Mouse (Mus musculus): ENCODE data around the gene Carnmt1.

The Carnmt1 gene

DNA sequence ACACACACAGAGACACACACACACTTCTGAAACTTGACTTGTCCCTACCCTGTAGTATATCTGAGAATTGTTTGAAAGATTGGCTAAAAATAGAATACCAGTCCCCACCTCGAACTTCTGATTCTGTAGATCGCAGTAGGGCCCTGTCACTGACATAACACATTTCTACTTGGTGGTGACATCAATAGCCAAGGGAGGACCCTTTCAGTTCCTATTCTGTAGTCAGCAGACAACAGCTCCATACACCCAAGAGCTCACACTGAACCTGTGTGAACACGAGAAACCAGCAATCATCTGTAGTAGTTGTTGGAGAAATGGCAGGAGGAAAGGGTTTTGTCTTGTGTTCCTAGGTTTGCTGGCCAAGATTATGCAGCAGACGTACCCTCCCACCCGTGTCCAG lies 15.6 kb upstream of the Carnmt1 start:
- no peak for DNase-seq

DNA sequence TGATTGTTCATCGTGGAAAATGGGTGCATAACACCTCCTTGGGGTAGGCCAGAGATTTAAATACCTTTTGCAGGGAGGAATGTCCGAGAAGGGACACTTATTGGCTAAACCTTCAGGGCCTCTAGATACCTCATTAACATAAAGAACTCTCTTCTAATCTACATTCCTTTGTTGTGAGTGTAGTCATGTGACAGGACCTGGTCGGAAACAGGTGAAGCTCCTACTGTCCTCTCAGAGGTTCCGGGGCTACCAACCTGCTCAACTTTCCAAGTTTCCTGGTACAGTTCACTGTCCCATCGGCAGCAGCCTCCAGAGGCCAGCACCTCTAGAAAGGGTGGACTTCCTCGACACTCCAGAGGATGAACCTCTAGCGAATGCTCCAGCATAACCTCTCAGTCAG lies 14.6 kb upstream of the Carnmt1 start:
- DNase-seq, result no peak

DNA sequence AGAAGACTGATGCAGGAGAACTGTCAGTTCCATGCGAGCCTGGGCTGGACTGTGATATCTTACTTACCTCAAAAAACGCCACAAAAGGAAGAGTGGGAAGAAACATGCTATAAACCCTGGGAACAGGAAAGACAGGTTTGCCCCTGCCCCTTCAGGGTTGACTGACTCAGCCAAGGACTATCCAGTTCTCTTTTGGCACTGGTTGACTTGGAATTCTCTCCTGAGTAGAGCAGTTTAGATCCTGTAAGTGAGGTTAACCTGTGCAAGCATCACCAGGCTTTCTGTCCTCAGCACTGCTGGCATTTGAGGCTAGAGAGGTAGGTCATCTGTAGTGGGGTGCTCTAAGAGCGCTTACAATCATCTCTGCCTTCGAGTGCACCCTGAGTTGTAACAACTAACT lies 12.1 kb upstream of the Carnmt1 start:
- DNase-seq, result no peak

DNA sequence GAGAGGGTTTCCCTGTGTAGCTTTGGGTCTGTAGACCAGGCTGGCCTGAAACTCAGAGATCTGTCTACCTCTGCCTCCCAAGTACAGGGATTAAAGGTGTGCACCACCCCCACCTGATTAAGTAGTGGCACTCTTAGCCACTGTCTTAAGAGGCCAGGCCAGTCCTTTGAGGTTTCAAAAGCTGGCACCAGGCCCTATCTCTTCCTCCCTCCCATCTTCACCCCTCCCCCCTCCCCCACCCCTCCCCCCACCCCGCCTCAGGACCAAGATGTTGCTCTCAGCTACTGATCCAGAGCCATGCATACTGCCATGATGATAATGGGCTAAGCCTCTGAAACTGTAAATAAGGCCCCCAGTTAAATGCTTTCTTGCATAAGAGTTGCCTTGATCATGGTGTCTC lies 11.2 kb upstream of the Carnmt1 start:
- no peak for DNase-seq

DNA sequence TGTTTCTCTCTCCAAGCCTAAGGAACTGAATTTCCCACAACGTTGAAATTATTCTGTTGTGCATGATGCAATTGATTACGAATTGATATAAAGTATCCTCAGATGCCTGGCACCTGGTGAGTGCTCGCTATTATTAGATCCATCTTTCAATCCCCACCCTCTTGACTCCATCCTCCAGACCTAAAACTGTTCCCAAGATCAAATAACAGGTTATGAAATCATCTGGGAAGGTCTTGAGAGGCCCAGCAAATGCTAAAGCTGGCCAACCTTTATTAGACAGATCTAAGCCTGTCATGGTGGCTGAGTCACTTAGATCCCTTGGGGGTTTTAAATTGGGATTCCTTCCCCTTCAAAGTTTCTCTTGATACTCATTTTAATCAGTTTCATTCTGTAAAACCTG lies 10.1 kb upstream of the Carnmt1 start:
- no peak for DNase-seq

DNA sequence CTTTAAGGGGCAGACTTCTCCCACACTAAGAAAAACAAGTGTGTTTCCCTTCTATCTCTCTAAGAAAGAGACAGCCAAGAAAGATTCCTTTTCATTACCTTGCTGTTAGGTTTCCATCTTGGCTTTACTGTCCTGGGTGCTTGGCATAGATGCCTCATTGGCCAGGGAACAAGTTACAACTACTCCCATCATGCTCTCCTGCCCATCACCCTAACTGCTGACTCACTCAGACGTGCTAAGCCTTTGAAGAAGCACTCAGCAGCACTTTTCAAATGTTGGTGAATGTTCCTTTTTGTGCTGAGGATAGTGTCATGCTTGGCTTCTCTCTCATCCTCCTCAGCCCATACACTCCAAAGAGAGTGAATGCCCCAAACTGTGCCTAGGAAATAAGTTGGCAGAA lies 8.9 kb upstream of the Carnmt1 start:
- DNase-seq, result no peak

DNA sequence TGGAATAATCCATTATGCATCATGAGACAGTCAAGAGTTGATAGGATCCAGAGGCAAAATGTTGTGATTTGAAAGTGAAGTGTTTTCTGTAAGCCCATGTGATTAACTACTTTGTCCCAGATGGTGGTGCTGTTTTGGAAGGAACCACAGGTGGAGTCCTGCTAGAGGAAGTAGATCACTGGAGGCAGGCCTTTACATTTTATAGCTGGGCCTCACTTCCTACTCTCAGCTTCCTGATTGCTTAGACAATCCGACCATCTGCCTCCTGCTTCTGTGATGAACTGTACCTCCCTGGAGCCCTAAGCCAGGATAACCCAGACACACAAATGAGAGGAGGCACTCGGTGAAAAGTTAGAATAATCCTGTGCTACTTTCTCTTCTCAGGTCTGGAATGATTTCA lies 6.7 kb upstream of the Carnmt1 start:
- no peak for DNase-seq

DNA sequence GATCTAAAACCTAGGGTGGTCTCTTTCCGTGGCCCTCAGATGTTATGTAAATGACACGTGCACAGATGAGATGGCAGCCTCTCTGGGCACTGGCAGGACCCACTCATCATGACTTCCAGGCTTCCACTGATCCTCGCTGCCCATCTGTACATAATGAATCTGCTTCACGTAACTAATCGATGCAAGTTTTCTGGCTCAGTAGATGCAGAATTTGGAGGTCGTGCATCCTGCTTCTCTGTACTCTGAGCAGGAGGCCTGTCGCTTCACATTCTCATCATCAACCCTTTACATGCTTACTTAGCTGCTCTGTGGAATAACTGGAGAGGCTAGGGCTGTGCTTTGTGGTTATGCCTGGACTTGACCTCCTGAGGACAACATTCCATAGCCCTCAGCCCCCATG lies 3.6 kb upstream of the Carnmt1 start:
- no peak for DNase-seq

DNA sequence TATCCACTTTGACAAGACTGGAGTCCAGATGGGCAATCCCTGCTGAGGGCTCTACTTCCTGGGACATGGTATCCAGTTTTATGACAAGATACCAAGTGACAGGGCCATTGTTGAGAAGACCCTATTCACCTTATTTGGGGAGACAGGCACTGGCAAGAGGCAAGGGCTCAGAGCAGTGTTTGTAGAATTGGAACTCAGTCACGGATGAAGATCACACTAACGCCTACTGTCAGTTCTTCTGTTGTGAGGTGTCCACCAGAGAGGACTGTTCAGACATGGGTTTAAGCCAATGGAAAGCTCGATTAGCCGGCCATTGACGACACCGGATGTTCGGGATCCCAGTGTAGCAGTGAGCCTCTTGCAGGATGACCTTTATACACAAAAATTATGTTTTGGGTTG lies 1.0 kb upstream of the Carnmt1 start:
- no peak for DNase-seq

DNA sequence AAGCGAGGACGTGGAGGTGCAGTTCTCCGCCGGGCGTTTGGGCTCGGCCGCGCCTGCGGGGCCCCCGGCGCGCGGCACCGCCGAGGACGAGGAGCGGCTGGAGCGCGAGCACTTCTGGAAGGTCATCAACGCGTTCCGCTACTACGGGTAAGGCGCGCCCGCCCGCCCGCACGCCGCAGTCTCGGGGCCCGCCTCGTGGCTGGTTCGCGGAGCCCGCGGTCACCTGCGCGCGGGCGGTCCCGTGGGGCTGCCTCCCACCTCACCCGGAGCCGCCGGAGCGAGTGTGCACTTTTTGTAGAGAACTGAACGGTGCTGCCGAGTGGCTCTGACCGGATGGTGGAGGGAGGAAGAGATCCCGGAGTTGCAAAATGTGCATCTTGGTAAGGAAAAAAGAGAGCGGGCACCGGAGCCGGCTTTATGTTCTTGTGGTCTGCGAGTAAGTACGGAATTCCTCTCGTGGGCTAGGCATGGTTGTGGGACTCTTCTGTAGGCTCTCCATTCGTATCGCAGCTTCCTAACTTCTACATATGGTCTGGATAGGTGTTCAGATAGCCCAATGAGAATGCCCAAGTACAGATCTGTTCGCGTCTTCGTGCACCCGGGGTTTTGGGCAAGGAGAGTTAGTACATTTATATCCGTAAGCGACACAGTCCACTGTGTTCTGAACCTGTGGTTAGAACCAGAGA lies 635 bp downstream of the Carnmt1 start:
- peak; percentile 20 for DNase-seq

DNA sequence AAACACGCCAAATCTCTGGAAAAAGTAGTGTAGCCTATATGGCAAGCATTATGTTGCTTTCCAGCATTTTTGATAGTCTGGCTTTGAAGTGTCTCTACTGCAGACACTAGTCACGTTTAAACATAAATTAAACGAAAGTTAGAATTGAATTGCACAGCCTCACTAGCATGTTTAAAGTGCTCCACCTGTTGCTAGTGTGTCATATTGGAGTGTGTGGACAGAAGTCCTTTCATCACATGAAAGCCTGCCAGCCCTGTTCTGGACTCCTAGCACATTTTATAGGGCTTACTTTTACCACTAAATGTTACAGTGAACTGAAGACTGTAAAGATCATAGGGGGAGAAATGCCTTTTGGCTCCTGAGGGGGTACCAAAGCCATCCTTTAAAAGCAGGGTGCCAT lies 1.9 kb downstream of the Carnmt1 start:
- no peak for DNase-seq

DNA sequence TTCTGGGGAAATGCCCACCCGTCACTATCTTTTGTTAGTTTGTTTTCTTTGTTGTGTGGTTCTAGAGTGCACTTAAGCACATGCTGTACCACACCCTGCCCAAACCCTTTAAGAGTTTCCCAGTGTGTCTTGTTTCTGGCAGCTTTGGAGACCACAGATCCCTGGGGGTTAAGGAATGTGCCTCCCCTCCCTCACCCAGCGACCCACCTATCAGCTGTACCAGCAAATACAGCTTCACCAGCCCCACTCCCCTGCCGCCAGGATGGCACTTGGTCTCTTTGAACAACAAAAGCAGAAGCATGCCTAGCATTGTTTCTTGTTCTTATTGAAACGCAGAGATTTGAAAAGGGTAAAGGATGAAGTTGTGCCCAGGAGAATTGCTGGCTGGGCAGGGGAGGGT lies 2.6 kb downstream of the Carnmt1 start:
- DNase-seq, result no peak

DNA sequence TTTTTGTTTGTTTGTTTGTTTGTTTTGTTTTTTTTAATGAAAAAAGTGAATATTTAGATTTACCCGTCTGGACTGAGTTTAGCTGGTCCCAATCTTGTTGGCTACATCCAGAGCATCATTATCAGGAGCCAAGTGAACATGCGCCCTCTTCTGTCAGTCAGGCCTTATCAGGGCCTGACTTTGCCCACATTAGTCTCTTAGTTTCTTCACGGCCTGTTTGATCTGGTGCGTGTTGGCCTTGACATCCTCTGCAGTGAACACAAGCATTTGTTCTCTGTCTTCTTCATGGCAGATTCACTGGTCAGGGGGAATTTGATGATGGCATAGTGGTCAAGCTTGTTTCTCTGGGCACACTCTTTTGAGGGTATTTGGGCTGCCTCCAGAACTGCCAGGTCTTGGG lies 11.6 kb downstream of the Carnmt1 start:
- no peak for DNase-seq

DNA sequence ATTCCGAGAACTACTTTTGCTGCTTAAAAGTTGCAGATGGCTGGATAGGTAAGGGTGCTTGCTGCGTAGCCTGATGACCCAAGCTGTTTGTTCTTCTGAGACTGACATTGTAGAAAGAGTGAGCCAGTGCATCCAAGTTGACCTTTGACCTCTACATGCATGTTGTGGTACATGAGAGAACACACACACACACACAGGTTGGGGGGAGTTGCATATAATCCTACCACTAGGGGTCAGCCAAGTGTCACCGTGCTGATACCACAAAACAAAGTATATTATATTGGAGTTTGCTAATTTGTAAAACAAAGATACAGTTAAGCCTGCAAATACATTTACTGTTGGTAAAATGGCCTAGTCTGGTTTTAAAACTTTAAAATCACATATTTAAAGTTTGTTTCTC lies 17.0 kb downstream of the Carnmt1 start:
- DNase-seq, result no peak

DNA sequence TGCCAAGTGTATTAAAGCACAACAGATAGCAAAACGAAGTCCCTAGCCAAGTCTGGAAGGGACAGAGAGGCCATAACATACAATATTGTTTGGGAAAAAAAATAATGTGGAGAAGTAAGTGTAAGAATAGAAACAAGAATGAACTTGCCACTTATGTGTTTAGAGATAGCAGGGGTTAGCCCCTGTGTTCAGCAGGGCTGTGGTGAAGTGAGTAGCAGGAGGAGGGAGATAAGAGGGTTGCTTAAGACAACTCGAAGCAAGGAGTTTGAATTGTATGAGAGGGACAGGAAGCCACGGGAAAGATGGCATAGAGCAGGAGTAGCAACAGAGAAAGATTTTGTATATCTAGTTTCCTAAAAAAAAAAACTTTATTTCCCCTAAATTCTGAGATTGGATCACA lies 21.6 kb downstream of the Carnmt1 start:
- no peak for DNase-seq

DNA sequence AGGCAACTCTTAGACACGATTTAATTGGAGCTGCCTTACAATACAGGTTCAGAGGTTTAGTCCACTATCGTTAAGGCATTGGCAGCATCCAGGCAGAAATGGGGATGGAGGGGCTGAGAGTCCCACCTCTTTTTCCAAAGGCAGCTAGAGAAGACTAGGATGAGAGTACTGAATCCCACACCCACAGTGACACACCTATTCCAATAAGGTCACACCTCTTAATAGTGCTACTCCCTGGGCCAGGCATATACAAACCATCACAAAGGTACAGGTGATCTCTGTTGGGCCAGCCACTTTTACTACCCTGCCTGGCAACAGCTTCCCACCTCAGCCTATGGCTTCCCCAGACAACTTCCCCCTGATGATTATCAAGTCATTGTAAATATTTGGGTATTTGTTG lies 22.2 kb downstream of the Carnmt1 start:
- no peak for DNase-seq

DNA sequence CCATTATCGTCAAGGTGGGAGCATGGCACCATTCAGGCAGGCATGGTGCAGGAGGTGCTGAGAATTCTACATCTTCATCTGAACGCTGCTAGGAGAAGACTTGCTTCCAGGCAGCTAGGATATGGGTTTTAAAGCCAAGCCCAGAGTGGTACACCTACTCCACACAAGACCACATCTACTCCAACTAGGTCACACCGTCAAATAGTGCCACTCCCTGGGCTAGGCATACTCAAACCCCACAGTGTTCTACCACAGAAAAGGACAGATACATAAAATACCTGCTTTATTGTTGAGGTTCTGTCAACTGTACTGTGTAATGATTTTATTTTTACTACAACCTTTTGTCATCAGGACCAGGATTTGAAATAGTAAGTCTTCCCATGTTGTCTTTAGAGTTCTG lies 24.6 kb downstream of the Carnmt1 start:
- DNase-seq, result no peak

DNA sequence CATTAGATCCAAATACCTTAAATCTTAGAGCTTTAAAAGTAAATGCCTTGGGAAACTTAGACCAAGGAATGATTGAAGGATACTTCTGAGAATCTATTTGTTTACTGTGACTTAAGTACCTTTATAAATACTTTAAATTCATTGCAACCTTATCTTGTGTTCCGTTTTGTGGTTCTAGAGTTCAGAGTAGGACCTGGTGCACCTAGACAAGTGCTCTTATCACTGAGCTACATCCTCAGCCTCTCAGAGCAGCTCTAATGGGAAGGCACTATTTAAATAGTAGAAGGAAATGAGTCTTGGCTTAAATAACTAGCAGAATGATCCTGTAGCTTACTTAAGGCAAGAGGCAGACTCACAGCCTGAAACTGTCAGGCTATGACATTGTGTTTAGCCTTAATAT lies 25.0 kb downstream of the Carnmt1 start:
- DNase-seq, result no peak

DNA sequence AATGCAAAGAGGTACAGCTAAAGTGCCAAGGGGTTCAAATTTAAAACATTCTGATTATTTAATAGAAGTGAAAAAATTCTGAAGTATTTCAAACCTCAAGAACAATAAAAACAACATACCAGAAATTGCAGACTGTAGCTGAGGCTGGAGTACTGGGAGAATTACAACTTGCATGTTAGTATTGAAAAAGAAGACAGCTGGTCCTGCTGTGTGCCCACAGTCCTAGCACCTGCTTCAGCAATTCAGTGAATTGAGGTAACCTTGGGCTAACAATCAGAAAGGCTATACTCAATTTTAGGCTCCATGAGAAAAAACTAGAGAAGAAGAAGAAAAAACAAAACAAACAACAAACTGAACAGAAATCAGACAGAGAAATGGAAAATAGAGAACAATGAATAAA lies 37.5 kb downstream of the Carnmt1 start:
- no peak for DNase-seq

DNA sequence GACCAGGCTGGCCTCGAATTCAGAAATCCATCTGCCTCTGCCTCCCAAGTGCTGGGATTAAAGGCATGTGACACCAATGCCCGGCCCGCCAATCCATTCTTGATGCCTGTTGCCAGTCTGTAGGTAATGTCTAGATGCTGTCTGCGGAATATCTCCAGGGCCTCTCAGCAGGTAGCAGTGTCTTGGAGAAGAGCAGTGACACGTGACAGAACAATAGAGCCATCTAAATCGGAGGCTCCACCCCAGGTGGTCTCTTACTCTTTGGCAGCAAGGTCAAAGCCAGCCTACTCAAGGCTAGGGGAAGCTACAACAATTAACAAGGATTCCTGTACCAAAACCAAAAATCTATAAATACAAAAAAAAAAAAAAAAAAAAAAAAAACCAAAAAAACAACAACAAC lies 40.3 kb downstream of the Carnmt1 start:
- DNase-seq, result no peak

DNA sequence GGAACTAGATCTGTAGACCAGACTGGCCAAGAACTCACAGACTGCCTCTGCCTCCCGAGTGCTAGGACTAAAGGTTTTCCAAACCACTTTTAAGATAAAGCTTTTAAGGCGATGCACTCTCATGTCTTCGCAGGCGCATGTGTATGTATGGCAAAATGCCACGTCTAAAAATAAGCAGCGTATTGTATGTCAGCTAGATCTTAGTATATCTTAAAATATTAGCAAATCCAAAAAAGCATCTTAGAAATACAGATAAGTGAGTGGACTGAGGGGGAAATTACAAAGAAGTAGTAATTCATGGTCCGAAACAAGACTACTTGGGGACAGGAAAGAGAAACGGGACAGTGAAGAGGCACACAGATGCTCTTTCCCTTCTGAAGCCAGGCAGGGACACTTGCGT lies 41.0 kb downstream of the Carnmt1 start:
- DNase-seq, result no peak

DNA sequence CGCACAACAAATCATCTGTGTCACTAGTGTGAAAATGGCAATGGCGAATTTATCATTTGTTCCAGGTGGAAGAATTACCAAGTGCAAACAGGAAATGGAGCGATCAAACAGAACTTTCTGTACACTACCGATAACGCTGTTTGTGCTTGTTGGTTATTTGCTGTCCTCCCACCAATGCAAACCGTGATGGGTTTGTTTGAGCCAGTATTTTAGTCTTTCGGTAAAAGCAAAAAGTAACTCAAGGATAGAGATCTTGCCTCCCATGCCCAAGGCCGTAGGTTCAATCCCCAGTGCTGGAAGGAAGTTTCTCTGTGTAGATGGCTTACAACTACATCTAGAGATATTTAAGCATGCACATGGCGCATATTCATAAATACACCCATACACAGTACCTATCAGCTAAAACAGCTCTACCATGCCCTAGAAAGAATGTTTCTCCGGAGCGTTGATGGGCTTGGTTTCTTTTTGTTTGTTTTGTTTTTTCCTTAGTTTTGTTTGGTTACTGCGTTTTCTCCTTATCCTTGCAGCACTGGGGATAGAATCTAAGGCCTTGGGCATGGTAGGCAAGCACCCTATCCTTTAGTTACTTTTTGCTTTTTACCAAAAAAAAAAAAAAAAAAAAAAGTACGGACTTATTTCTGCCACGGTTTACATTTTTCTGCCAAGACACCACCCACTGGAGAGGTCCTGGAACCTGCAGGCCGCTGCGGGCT lies 41.7 kb downstream of the Carnmt1 start:
- DNase-seq, result no peak

DNA sequence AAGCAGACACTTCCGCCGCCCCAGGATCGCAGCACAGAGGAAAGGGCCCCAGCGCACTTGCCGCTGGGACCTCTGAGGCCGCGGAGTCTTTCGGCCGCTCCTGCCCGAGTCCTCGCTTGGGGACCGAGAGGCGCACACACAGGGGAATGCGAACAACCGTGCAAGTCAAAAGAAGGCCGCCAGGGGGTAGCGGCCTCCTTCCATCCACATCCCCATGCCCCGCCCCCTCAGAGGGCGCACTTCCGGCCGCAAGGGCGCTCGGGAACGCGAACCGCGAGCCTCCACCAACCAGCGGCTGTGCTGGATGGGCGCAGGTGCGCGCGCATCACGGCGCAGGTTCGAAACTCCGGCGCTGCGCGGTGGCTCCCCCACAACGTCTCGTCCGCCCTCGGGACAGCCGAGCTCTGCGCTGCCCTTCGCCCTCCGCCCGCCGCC lies 42.3 kb downstream of the Carnmt1 start, which contains the start of gene D030056L22Rik:
D030056L22Rik (plus strand) TSS at position 328 of the 435 bp plus-strand sequence.
- DNase-seq, result peak; percentile 98

DNA sequence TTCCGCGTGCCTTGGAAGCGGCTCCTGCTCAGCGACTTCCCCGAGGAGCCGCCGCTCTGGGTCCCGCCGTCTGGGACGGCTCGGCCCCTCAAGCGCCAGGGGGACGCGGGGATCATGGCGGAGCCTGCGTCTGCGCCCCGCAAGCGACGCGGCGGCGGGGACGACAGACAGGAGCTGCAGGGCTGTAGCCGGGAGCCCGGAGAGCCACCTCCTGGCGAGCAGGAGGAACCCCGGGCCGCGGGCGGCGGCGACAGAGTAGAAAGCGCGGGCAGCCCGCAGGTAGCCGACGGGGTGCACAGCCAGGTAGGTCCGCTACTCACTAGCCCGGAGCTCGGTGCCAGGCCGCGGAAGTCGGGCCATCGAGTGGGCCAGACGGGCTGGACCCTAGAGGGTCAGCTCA lies 42.8 kb downstream of the Carnmt1 start:
- peak; percentile 43 for DNase-seq

DNA sequence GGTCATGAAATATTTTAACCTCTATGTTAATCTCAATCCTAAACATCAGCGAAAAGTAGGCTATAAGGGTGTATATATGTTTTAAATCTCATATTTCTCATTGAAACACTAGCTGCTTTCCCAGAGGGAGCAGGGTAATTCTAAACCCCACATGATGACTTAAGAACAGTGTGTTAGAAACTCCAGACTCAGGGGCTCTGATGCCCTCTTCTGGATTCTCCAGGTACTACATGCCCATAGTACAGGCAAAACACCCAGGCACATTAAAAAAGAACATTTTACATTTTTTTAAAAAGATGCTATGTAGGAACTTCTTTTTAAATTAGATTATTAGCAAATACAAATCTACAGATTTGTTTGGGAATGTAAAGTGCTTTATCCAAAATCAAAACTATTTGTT lies 45.8 kb downstream of the Carnmt1 start:
- peak; percentile 64 for DNase-seq
